Mouse (Mus musculus): ENCODE measurements around the gene 4930402F06Rik.

DNA sequence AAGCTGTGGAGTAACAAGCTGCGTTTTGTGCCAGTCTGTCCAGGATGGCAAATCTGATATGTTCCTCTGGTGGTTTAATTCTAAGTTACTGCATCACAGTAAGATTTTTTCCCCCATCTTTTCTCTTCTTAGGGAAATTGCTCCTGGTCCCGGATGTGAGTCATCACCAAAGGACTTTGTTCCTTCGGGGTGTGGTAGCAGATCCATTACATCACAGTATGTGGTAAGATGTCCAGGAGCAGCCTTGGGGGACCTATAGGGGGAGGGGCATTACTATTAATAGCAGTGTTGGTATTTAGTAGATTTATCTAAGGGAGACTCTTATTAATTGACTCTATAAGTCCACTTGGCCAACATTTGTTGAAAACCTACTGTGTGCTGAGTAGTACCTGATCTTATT is 54.4 kb downstream of the 4930402F06Rik start:
- TF ChIP-seq CTCF (IDR thresholded peaks at IDR 0.05; ENCODE audit: insufficient read depth, low read depth, low read length): no peak
- TF ChIP-seq POLR2A (IDR thresholded peaks at IDR 0.05; ENCODE audit: insufficient read depth, low read depth, low read length): no peak
